Mouse (Mus musculus) hindbrain, postnatal 0 days (tissue): ENCODE results near the gene Cenpa. TPM values are rescaled to one million over a fixed set of nuclear protein-coding genes. Genes with fewer than 3 reads are reported as not detected.

Source experiments
- ATAC-seq: fragments of 200-750 bp; cut with Nextera tagmentation; 2 replicates; pipeline ENCODE4 v1.8.0; 2017; ENCODE audit warnings: mild to moderate bottlenecking, moderate TSS enrichment, moderate library complexity
- DNase-seq: peaks from one replicate; pipeline ENCODE4 v3.0.0-alpha.2; 2015; ENCODE audit warnings: low spot score
- H3K27ac ChIP-seq: fragments of 300-500 bp; sonication (generic); 2 replicates; pipeline ENCODE4 v1.5.1; 2014; ENCODE audit warnings: mild to moderate bottlenecking
- H3K27me3 ChIP-seq: fragments of 300-500 bp; sonication (generic); 2 replicates; pipeline ENCODE4 v1.6.1; 2014; ENCODE audit warnings: low read length, mixed read lengths; ENCODE audit not compliant: insufficient read depth
- H3K36me3 ChIP-seq: fragments of 300-500 bp; sonication (generic); 2 replicates; pipeline ENCODE4 v1.6.1; 2014; ENCODE audit warnings: low read length, mixed read lengths; ENCODE audit not compliant: insufficient read depth
- H3K4me1 ChIP-seq: fragments of 300-500 bp; sonication (generic); 2 replicates; pipeline ENCODE4 v1.6.1; 2014; ENCODE audit warnings: antibody characterized with exemption, low read length, mixed read lengths; ENCODE audit not compliant: insufficient read depth
- H3K4me2 ChIP-seq: fragments of 300-500 bp; sonication (generic); 2 replicates; pipeline ENCODE4 v1.6.1; 2014; ENCODE audit warnings: low read depth, mild to moderate bottlenecking, low read length, moderate library complexity, mixed read lengths
- H3K4me3 ChIP-seq: fragments of 300-500 bp; sonication (generic); 2 replicates; pipeline ENCODE4 v1.5.1; 2014; ENCODE audit warnings: low read length
- H3K9ac ChIP-seq: fragments of 300-500 bp; sonication (generic); replicated peaks from 2 replicates; pipeline ENCODE4 v1.6.1; 2014; ENCODE audit warnings: mild to moderate bottlenecking, low read length, moderate library complexity, mixed read lengths
- H3K9me3 ChIP-seq: fragments of 300-500 bp; sonication (generic); 2 replicates; pipeline ENCODE4 v1.6.1; 2016; ENCODE audit warnings: low read length, mixed read lengths
- CTCF ChIP-seq: IDR thresholded peaks from 2 replicates; pipeline ENCODE4 v1.5.1; 2016; ENCODE audit warnings: antibody characterized with exemption, control low read depth, low read depth
- WGBS: fragments of 180-500 bp; shearing (Covaris S2); extraction: QIAGEN DNeasy Blood & Tissue Kit; methylation state at CpG from one replicate; pipeline ENCODE4 v1.1.7; 2014; 5-methylcytosine and 5-hydroxymethylcytosine counted together
- polyA plus RNA-seq: library from polyadenylated mRNA; unstranded; fragments of >200 nt; fragmentation: Nextera tagmentation; extraction: Ambion mirVana; gene quantifications from 2 replicates; pipeline ENCODE4 v1.2.1, GENCODE M21; 2015
- total RNA-seq: library from RNA; depleted of rRNA; stranded (reverse); fragments of >200 nt; gene quantifications from 2 replicates; pipeline ENCODE4 v1.2.3, GENCODE M21; 2014

The Cenpa gene
- total and polyA plus RNA-seq, 2 experiments from 2014 or later: 27.8 to 53.4 TPM

DNA sequence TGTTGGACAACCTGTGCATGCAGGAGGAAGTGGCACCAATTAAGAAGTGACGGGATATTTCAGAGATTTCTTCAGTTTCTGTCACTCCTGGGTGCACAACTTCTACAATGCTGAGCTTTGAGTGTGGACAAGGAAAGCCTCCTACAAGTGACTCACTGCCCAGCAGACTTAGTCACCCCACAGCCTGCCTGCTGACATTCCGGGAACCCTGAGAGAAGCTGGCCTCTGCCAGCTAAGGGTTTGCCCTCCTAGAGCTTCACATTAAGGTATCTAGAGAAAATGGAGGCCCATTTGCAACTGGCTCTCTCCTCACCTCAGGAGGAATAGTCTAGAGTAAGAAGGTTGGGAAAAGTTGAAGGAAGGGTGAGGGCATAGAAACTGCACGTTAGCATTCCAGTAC is 15.0 kb upstream of the Cenpa start:
- Histone ChIP-seq H3K27me3 (no peaks in the 10 kb centered on the region), H3K9me3 (no peaks in the 10 kb centered on the region), H3K27ac (no peak overlapping the region), H3K4me1 (peaks cover 9% of the 10 kb centered on the region; the same call in 1 of the 2 replicates), H3K9ac (no peak overlapping the region), H3K36me3 (peaks cover 17% of the 10 kb centered on the region), H3K4me2 (no peak overlapping the region), H3K4me3 (no peak overlapping the region)
- ATAC-seq (no peak), DNase-seq (no peak)
- TF ChIP-seq CTCF: no peak
- 89% methylated on average over 3 of the region's 3 CpGs for WGBS

DNA sequence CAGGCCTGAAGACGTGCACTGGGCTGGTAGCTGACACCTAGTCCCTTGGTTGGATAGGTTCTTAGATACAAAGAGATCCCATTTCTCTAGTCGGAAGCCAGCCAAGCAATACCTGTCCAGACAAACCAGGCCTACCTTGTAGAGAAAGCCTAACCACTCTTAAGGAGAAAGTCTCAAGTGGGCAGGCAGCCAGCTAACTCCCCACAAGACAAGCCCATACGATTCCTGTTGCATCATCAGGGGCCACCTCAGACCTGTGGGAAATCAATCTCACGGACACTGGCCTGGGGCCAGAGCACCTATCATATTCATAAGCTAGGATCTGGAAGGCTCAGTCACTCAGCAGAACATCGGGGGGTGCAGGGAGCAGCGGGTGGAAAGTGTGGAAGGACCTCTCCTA is 13.3 kb upstream of the Cenpa start:
- peaks cover 9% of the 10 kb centered on the region; the same call in 1 of the 2 replicates for H3K4me1 ChIP-seq
- WGBS: 87% methylated on average over 6 of the region's 6 CpGs
- no peak overlapping the region for H3K27ac ChIP-seq
- no peaks in the 10 kb centered on the region for H3K9me3 ChIP-seq
- H3K9ac ChIP-seq: no peak overlapping the region
- H3K4me2 ChIP-seq: no peak overlapping the region
- H3K36me3 ChIP-seq: peaks cover 32% of the 10 kb centered on the region
- H3K27me3 ChIP-seq: no peaks in the 10 kb centered on the region
- no peak for TF ChIP-seq CTCF
- ATAC-seq (no peak), DNase-seq (no peak)
- H3K4me3 ChIP-seq: no peak overlapping the region

- Histone ChIP-seq H3K36me3 (peaks cover 32% of the 10 kb centered on the region), H3K9ac (no peak overlapping the region), H3K9me3 (no peaks in the 10 kb centered on the region), H3K27ac (no peak overlapping the region), H3K4me1 (no peaks in the 10 kb centered on the region), H3K27me3 (no peaks in the 10 kb centered on the region), H3K4me3 (no peak overlapping the region), H3K4me2 (no peak overlapping the region)
- ATAC-seq: no peak
- no peak for TF ChIP-seq CTCF
- no peak for DNase-seq
- WGBS: 82% methylated on average over 8 of the region's 8 CpGs
These were observed 11.5 kb upstream of the Cenpa start for GRCm38 (mm10) chr5:30655042-30655441.

DNA sequence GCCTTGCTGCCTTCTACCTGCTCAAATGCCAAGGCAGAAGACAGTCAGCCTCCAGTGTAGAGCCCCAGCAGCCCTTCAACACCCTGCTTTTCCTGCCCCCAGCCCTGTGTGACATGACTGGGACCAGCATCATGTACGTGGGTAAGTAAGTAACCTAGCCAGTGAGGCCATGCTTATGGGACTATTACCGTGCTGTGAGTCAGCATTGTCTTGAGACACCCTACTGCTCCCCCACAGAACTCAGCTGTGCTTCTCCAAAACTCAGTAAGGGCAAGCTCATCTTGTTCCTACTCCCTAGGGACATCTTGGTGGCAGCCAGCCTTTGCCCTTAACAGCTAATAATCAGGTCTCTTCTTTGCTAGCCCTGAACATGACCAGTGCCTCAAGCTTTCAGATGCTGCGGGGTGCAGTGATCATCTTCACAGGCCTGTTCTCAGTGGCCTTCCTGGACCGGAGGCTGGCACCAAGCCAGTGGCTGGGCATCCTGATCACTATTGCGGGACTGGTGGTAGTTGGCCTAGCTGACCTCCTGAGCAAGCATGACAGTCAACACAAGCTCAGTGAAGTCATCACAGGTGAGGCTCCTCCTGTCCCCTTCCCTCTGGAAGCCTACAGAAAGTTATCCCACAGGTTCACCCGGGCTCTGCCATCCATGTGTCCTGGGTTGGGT is 10.9 kb upstream of the Cenpa start:
- Histone ChIP-seq H3K27ac (no peak overlapping the region), H3K9me3 (no peaks in the 10 kb centered on the region), H3K4me2 (no peak overlapping the region), H3K4me1 (no peaks in the 10 kb centered on the region), H3K9ac (no peak overlapping the region), H3K27me3 (no peaks in the 10 kb centered on the region), H3K4me3 (no peak overlapping the region), H3K36me3 (peaks cover 32% of the 10 kb centered on the region)
- ATAC-seq (no peak), DNase-seq (no peak)
- TF ChIP-seq CTCF: no peak
- 89% methylated on average over 6 of the region's 6 CpGs for WGBS

GRCm38 (mm10) chr5:30659042-30659441 is 7.5 kb upstream of the Cenpa start:
- no peak overlapping the region for H3K4me2 ChIP-seq
- H3K27ac ChIP-seq: no peak overlapping the region
- no peak overlapping the region for H3K9ac ChIP-seq
- TF ChIP-seq CTCF: no peak
- H3K36me3 ChIP-seq: peaks cover 27% of the 10 kb centered on the region
- no peaks in the 10 kb centered on the region for H3K27me3 ChIP-seq
- no peaks in the 10 kb centered on the region for H3K9me3 ChIP-seq
- DNase-seq (no peak), ATAC-seq (no peak)
- no peak overlapping the region for H3K4me3 ChIP-seq
- no peaks in the 10 kb centered on the region for H3K4me1 ChIP-seq
- WGBS: 81% methylated on average over 4 of the region's 4 CpGs

DNA sequence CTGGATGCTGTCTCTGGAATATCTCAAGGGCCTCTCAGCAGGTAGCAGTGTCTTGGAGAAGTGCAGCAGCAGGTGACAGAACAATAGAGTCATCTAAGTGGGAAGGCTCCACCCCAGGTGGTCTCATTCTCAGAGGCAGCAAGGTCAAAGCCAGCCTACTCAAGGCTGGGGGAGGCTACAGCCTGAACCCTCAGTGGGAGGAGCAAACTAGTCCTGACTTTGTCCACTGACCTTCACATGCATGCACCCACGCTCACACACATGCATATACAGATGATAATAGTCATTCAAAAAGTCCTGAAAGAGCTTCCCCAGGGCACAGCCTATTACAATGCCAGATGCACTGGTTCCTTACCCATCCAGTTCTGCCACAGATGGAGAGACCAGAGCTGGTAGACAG is 6.3 kb upstream of the Cenpa start:
- WGBS: 78% methylated on average over 1 of the region's 1 CpGs
- peaks cover 24% of the 10 kb centered on the region for H3K36me3 ChIP-seq
- no peaks in the 10 kb centered on the region for H3K4me1 ChIP-seq
- TF ChIP-seq CTCF: no peak
- ATAC-seq (no peak), DNase-seq (no peak)
- no peak overlapping the region for H3K9ac ChIP-seq
- H3K27me3 ChIP-seq: no peaks in the 10 kb centered on the region
- H3K4me2 ChIP-seq: no peak overlapping the region
- H3K9me3 ChIP-seq: no peaks in the 10 kb centered on the region
- no peak overlapping the region for H3K4me3 ChIP-seq
- no peak overlapping the region for H3K27ac ChIP-seq

- 94% methylated on average over 5 of the region's 5 CpGs for WGBS
- peaks cover 21% of the 10 kb centered on the region; the same call in 1 of the 2 replicates for H3K36me3 ChIP-seq
- no peak overlapping the region for H3K4me3 ChIP-seq
- H3K9ac ChIP-seq: no peak overlapping the region
- H3K4me1 ChIP-seq: no peaks in the 10 kb centered on the region
- H3K4me2 ChIP-seq: no peak overlapping the region
- no peak overlapping the region for H3K27ac ChIP-seq
- TF ChIP-seq CTCF: no peak
- DNase-seq: no peak
- H3K9me3 ChIP-seq: no peaks in the 10 kb centered on the region
- no peaks in the 10 kb centered on the region for H3K27me3 ChIP-seq
- ATAC-seq: no peak
These were observed 5.8 kb upstream of the Cenpa start for GRCm38 (mm10) chr5:30660813-30661212.
